Mouse (Mus musculus) lung, adult 2 months (tissue): ENCODE measurements around the gene Nrp2. TPM values are rescaled to one million over a fixed set of nuclear protein-coding genes. Genes with fewer than 3 reads are reported as not detected.

Source experiments
- DNase-seq: peaks from one replicate; pipeline ENCODE4 v3.0.0; 2022
- H3K4me1 ChIP-seq: fragments of 200-500 bp; 2 replicates; pipeline ENCODE4 v1.6.1; 2011; ENCODE audit warnings: low read length; ENCODE audit not compliant: control insufficient read depth, insufficient read depth
- H3K4me3 ChIP-seq: fragments of 200-500 bp; replicated peaks from 2 replicates; pipeline ENCODE3; 2011; ENCODE audit warnings: low read depth, mild to moderate bottlenecking, control low read depth, low read length; ENCODE audit errors: extremely low read depth
- CTCF ChIP-seq: fragments of 200-500 bp; IDR thresholded peaks from 2 replicates; pipeline ENCODE4 v1.5.1; 2011; ENCODE audit warnings: mild to moderate bottlenecking, low read length, control low read depth; ENCODE audit not compliant: insufficient read depth
- POLR2A ChIP-seq: fragments of 200-500 bp; IDR thresholded peaks from 2 replicates; pipeline ENCODE4 v1.6.1; 2011; ENCODE audit warnings: low read depth, mild to moderate bottlenecking, control low read depth, low read length, borderline replicate concordance; ENCODE audit errors: extremely low read depth
- WGBS: fragments of 180-500 bp; shearing (Covaris S2); methylation state at CpG from one replicate; pipeline ENCODE4 v1.1.7; 2018; 5-methylcytosine and 5-hydroxymethylcytosine counted together
- polyA plus RNA-seq: library from polyadenylated mRNA; depleted of rRNA; stranded (reverse); fragments of >200 nt; gene quantifications from 2 replicates; pipeline ENCODE4 v1.2.3, GENCODE M21; 2012

The Nrp2 gene
- polyA plus RNA-seq, 1 experiment = 27.8 TPM

DNA sequence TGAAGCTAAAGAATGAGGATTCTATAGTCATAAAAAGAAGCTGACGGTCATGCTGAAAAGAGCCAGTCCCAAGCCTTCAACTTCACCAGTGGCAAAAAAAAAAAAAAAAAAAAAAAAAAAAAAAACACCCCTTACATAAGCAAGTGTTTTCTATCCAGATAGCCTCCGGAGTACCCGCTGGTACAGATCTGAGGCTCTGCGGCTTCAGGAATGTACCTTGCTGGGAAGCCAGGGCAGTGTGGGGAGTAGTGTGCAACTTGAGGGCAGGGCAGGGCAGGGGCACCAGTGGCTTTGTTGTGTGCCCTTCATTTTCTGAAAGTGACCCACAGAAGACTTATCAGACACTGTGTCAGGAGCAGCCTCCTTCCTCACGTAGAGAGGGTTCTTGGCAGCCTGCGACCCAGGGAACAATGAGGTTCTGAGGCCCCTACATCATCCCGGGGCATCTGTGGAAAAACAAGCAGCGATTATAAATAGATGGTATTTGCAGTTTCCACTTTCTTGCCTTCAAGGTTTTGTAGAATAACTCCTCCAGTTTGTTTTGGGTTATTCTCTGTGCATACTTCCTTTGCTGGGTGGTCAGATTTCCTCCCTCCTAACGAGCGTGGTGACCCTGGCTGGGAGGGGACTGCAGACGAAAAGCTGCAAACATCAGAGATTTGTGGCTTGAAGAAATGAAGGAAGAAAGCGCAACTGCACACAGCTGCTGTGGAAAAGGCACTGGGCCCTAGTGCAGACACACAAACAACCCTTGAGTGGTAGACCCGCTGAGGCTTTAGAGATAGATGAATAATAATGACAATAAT is 26.5 kb downstream of the Nrp2 start:
- WGBS = 33% methylated on average over 13 of the region's 13 CpGs
- Histone ChIP-seq H3K4me1 (no peaks in the 10 kb centered on the region), H3K4me3 (no peak overlapping the region)
- no peak for DNase-seq
- no peak for TF ChIP-seq CTCF

GRCm38 (mm10) chr1:62732036-62732435 is 29.0 kb downstream of the Nrp2 start:
- H3K4me3 ChIP-seq = no peak overlapping the region
- WGBS = 74% methylated on average over 6 of the region's 6 CpGs
- no peak for DNase-seq
- TF ChIP-seq POLR2A (no peak), CTCF (no peak)
- H3K4me1 ChIP-seq = no peaks in the 10 kb centered on the region

DNA sequence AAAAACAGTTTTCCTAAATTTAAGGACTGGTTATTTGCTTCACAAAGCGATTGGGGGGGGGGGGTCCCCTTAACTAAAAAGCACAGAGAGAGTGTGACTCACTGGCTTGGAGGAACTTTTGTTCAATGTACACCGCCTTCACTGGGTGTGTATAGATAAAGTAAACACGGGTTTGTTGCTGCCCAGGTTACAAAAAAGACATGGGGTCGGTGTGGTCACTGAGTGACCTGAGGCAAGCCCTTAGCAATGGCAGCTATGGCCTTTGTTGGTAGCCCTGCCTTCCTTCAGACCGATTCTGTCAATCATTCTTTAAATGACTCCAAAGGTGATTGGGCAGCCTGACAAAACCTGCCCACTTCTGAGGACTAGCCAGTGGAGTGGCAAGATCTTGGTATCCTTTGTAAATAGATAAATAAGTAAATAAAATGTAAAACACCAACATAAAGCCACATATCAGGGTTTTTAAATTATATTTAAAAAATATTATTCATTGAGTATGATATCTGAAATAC is 31.4 kb downstream of the Nrp2 start:
- no peak overlapping the region for H3K4me3 ChIP-seq
- no peak for TF ChIP-seq CTCF
- TF ChIP-seq POLR2A = no peak
- WGBS = 64% methylated on average over 5 of the region's 5 CpGs
- DNase-seq = no peak
- no peaks in the 10 kb centered on the region for H3K4me1 ChIP-seq

GRCm38 (mm10) chr1:62734980-62735379 is 31.9 kb downstream of the Nrp2 start:
- DNase-seq = no peak
- WGBS = 72% methylated on average over 4 of the region's 4 CpGs
- TF ChIP-seq POLR2A (no peak), CTCF (no peak)
- no peaks in the 10 kb centered on the region for H3K4me1 ChIP-seq
- H3K4me3 ChIP-seq = no peak overlapping the region

DNA sequence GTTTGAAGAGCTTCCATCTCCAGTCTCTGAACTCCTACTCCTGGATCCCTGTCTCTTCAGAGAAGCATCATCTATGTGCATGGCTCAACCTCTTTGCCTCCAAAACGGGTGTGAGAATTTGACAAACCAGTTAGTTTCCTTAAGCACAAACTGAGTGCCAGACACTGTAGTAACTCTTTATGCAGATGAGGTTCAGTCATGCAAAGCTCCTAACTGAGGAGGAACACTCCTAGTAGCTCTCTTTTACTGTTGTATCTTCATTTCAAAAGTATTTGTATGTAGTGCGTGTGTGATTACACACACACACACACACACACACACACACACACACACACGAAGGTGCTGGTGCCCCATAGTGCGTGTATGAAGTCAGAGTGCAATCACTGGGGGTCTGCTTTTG is 32.8 kb downstream of the Nrp2 start:
- WGBS = 72% methylated on average over 4 of the region's 4 CpGs
- no peak for DNase-seq
- TF ChIP-seq CTCF (no peak), POLR2A (no peak)
- no peak overlapping the region for H3K4me3 ChIP-seq
- no peaks in the 10 kb centered on the region for H3K4me1 ChIP-seq

GRCm38 (mm10) chr1:62736455-62737012 is 33.4 kb downstream of the Nrp2 start:
- Histone ChIP-seq H3K4me1 (no peaks in the 10 kb centered on the region), H3K4me3 (no peak overlapping the region)
- TF ChIP-seq CTCF (no peak), POLR2A (no peak)
- 70% methylated on average over 8 of the region's 8 CpGs for WGBS
- no peak for DNase-seq

DNA sequence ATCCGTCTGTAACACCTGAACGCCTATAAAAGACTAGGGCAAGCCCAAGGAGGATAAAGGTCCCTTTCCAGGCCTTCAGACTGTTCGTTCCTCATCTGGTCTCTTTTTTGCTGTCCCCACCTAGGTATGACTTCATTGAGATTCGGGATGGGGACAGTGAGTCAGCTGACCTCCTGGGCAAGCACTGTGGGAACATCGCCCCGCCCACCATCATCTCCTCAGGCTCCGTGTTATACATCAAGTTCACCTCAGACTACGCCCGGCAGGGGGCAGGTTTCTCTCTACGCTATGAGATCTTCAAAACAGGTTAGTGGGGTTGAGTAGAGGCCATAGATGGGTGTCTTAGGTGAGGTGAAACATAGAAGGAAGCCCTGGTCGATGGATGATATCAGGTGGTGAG is 35.1 kb downstream of the Nrp2 start:
- no peak overlapping the region for H3K4me3 ChIP-seq
- 74% methylated on average over 11 of the region's 11 CpGs for WGBS
- no peak for DNase-seq
- no peaks in the 10 kb centered on the region for H3K4me1 ChIP-seq
- no peak for TF ChIP-seq POLR2A
- no peak for TF ChIP-seq CTCF

GRCm38 (mm10) chr1:62742092-62742491 is 39.0 kb downstream of the Nrp2 start:
- WGBS = 34% methylated on average over 3 of the region's 3 CpGs
- TF ChIP-seq CTCF (no peak), POLR2A (no peak)
- DNase-seq = no peak
- H3K4me1 ChIP-seq = no peaks in the 10 kb centered on the region
- no peak overlapping the region for H3K4me3 ChIP-seq

- no peak for TF ChIP-seq POLR2A
- TF ChIP-seq CTCF = no peak
- DNase-seq = no peak
- Histone ChIP-seq H3K4me1 (peaks cover 3% of the 10 kb centered on the region; the same call in 1 of the 2 replicates), H3K4me3 (no peak overlapping the region)
- WGBS = 53% methylated on average over 8 of the region's 8 CpGs
These were observed 40.1 kb downstream of the Nrp2 start for GRCm38 (mm10) chr1:62743064-62743694.

DNA sequence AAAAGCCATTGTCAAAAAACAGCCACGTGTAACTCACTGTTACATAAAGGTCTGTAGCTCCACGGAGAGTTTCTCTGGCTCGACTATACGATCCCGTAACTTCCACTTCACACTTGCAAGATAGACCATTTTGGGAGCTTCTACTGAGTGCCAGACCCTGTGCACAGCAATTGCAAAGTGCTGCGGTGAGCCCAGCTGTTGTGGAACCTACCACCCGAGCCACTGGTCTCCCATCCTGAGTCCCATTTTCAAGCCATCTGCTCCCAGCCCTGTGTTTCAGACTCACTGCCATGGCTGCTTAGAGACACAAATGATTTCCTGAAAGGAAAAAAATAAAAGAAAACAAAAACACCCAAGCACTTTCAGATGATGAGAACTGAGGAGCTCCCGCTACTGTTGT is 42.8 kb downstream of the Nrp2 start:
- 94% methylated on average over 8 of the region's 8 CpGs for WGBS
- H3K4me3 ChIP-seq = no peak overlapping the region
- peaks cover 3% of the 10 kb centered on the region; the same call in 1 of the 2 replicates for H3K4me1 ChIP-seq
- DNase-seq = no peak
- TF ChIP-seq CTCF (no peak), POLR2A (no peak)
